Mouse (Mus musculus): ENCODE measurements around the gene Ccdc69. TPM values are rescaled to one million over a fixed set of nuclear protein-coding genes. Genes with fewer than 3 reads are reported as not detected.

The Ccdc69 gene
- 3.5 and 4.2 TPM in 2 replicates for polyA plus RNA-seq (2015; fragmentation: Nextera tagmentation; extraction: Ambion mirVana)

- Histone ChIP-seq H3K9ac (ENCODE audit: low read depth, low read length) (peak within 1 kb of the TSS; percentile 18), H3K9me3 (ENCODE audit: control insufficient read depth) (no peaks in the 10 kb centered on the region), H3K27ac (ENCODE audit: low read depth, low read length) (peak within 1 kb of the TSS; percentile 8), H3K4me2 (replicated peaks; ENCODE audit: low read depth) (peak within 1 kb of the TSS; percentile 94), H3K27me3 (replicated peaks; ENCODE audit: control insufficient read depth, insufficient read depth, low read length) (no peaks in the 10 kb centered on the region), H3K36me3 (ENCODE audit: control insufficient read depth, insufficient read depth) (no peaks in the 10 kb centered on the region), H3K4me1 (replicated peaks; ENCODE audit: control insufficient read depth, insufficient read depth, low read length) (no peaks in the 10 kb centered on the region), H3K4me3 (ENCODE audit: low read depth, low read length) (peak within 1 kb of the TSS; percentile 41)
- under 1% methylated on average over 50 of the region's 50 CpGs for WGBS
- TF ChIP-seq CTCF (IDR thresholded peaks at IDR 0.05; ENCODE audit: low read depth): no peak
- peak; percentile 67 for ATAC-seq
Measured at GRCm38 (mm10) chr11:55077331-55078231, at the start of gene Ccdc69. Gene Ccdc69 (minus strand): TSS chr11:55078131.

GRCm38 (mm10) chr11:55126663-55127062 lies 48.7 kb upstream of the Ccdc69 start:
- Histone ChIP-seq H3K9me3 (ENCODE audit: control insufficient read depth) (no peaks in the 10 kb centered on the region), H3K36me3 (ENCODE audit: control insufficient read depth, insufficient read depth) (no peaks in the 10 kb centered on the region), H3K9ac (ENCODE audit: low read depth, low read length) (no peak overlapping the region), H3K4me1 (replicated peaks; ENCODE audit: control insufficient read depth, insufficient read depth, low read length) (no peaks in the 10 kb centered on the region), H3K4me2 (replicated peaks; ENCODE audit: low read depth) (no peak overlapping the region), H3K27me3 (replicated peaks; ENCODE audit: control insufficient read depth, insufficient read depth, low read length) (no peaks in the 10 kb centered on the region), H3K4me3 (ENCODE audit: low read depth, low read length) (no peak overlapping the region), H3K27ac (ENCODE audit: low read depth, low read length) (no peak overlapping the region)
- WGBS: 61% methylated on average over 3 of the region's 3 CpGs
- no peak for TF ChIP-seq CTCF (IDR thresholded peaks at IDR 0.05; ENCODE audit: low read depth)
- no peak for ATAC-seq

GRCm38 (mm10) chr11:55121430-55121829 lies 43.5 kb upstream of the Ccdc69 start:
- peaks cover 4% of the 10 kb centered on the region; the same call in 1 of the 2 replicates for H3K9me3 ChIP-seq (ENCODE audit: control insufficient read depth)
- no peak for TF ChIP-seq CTCF (IDR thresholded peaks at IDR 0.05; ENCODE audit: low read depth)
- no peak overlapping the region for H3K9ac ChIP-seq (ENCODE audit: low read depth, low read length)
- no peak for ATAC-seq
- H3K4me2 ChIP-seq (replicated peaks; ENCODE audit: low read depth): no peak overlapping the region
- H3K36me3 ChIP-seq (ENCODE audit: control insufficient read depth, insufficient read depth): no peaks in the 10 kb centered on the region
- no peaks in the 10 kb centered on the region for H3K27me3 ChIP-seq (replicated peaks; ENCODE audit: control insufficient read depth, insufficient read depth, low read length)
- 88% methylated on average over 1 of the region's 1 CpGs for WGBS
- no peaks in the 10 kb centered on the region for H3K4me1 ChIP-seq (replicated peaks; ENCODE audit: control insufficient read depth, insufficient read depth, low read length)
- H3K27ac ChIP-seq (ENCODE audit: low read depth, low read length): no peak overlapping the region
- no peak overlapping the region for H3K4me3 ChIP-seq (ENCODE audit: low read depth, low read length)

- H3K9me3 ChIP-seq (ENCODE audit: control insufficient read depth): peaks cover 4% of the 10 kb centered on the region; the same call in 1 of the 2 replicates
- WGBS: 62% methylated on average over 8 of the region's 8 CpGs
- no peak overlapping the region for H3K9ac ChIP-seq (ENCODE audit: low read depth, low read length)
- ATAC-seq: no peak
- no peak for TF ChIP-seq CTCF (IDR thresholded peaks at IDR 0.05; ENCODE audit: low read depth)
- H3K27me3 ChIP-seq (replicated peaks; ENCODE audit: control insufficient read depth, insufficient read depth, low read length): no peaks in the 10 kb centered on the region
- H3K27ac ChIP-seq (ENCODE audit: low read depth, low read length): no peak overlapping the region
- no peaks in the 10 kb centered on the region for H3K4me1 ChIP-seq (replicated peaks; ENCODE audit: control insufficient read depth, insufficient read depth, low read length)
- H3K4me2 ChIP-seq (replicated peaks; ENCODE audit: low read depth): no peak overlapping the region
- H3K36me3 ChIP-seq (ENCODE audit: control insufficient read depth, insufficient read depth): no peaks in the 10 kb centered on the region
- H3K4me3 ChIP-seq (ENCODE audit: low read depth, low read length): no peak overlapping the region
Measured at GRCm38 (mm10) chr11:55120821-55121271, 42.9 kb upstream of the Ccdc69 start.

- Histone ChIP-seq H3K9me3 (ENCODE audit: control insufficient read depth) (peaks cover 4% of the 10 kb centered on the region; the same call in 1 of the 2 replicates), H3K27me3 (replicated peaks; ENCODE audit: control insufficient read depth, insufficient read depth, low read length) (no peaks in the 10 kb centered on the region)
Measured at GRCm38 (mm10) chr11:55120279-55120678, 42.3 kb upstream of the Ccdc69 start.

GRCm38 (mm10) chr11:55117031-55117430 lies 39.1 kb upstream of the Ccdc69 start:
- Histone ChIP-seq H3K9ac (ENCODE audit: low read depth, low read length) (no peak overlapping the region), H3K9me3 (ENCODE audit: control insufficient read depth) (peaks cover 4% of the 10 kb centered on the region; the same call in 1 of the 2 replicates), H3K27me3 (replicated peaks; ENCODE audit: control insufficient read depth, insufficient read depth, low read length) (no peaks in the 10 kb centered on the region), H3K4me2 (replicated peaks; ENCODE audit: low read depth) (no peak overlapping the region), H3K27ac (ENCODE audit: low read depth, low read length) (no peak overlapping the region), H3K4me3 (ENCODE audit: low read depth, low read length) (no peak overlapping the region), H3K4me1 (replicated peaks; ENCODE audit: control insufficient read depth, insufficient read depth, low read length) (no peaks in the 10 kb centered on the region), H3K36me3 (ENCODE audit: control insufficient read depth, insufficient read depth) (no peaks in the 10 kb centered on the region)
- no peak for ATAC-seq
- 91% methylated on average over 2 of the region's 2 CpGs for WGBS
- TF ChIP-seq CTCF (IDR thresholded peaks at IDR 0.05; ENCODE audit: low read depth): no peak

More at GRCm38 (mm10) chr11:55120279-55120678, 42.3 kb upstream of the Ccdc69 start:
- H3K9ac ChIP-seq (ENCODE audit: low read depth, low read length): no peak overlapping the region
- no peak for TF ChIP-seq CTCF (IDR thresholded peaks at IDR 0.05; ENCODE audit: low read depth)
- no peaks in the 10 kb centered on the region for H3K4me1 ChIP-seq (replicated peaks; ENCODE audit: control insufficient read depth, insufficient read depth, low read length)
- ATAC-seq: no peak
- no peaks in the 10 kb centered on the region for H3K36me3 ChIP-seq (ENCODE audit: control insufficient read depth, insufficient read depth)
- no peak overlapping the region for H3K4me3 ChIP-seq (ENCODE audit: low read depth, low read length)
- H3K4me2 ChIP-seq (replicated peaks; ENCODE audit: low read depth): no peak overlapping the region
- H3K27ac ChIP-seq (ENCODE audit: low read depth, low read length): no peak overlapping the region

All from intestine, postnatal 0 days (tissue).